Mouse (Mus musculus): ENCODE measurements around the gene Gnaz. TPM values are rescaled to one million over a fixed set of nuclear protein-coding genes. Genes with fewer than 3 reads are reported as not detected.

The Gnaz gene
- total and polyA plus RNA-seq, 2 experiments: 0.09 TPM; not detected in 1

GRCm38 (mm10) chr10:75020271-75020670 lies 53.3 kb downstream of the Gnaz start:
- Histone ChIP-seq H3K79me2 (ENCODE audit: control insufficient read depth, insufficient read depth, low read length) (no peaks in the 10 kb centered on the region), H3K4me1 (ENCODE audit: control insufficient read depth, insufficient read depth, low read length) (no peaks in the 10 kb centered on the region), H3K9ac (ENCODE audit: low read depth, low read length) (no peak overlapping the region), H3K27me3 (ENCODE audit: control insufficient read depth, insufficient read depth, low read length) (no peaks in the 10 kb centered on the region), H3K27ac (replicated peaks; ENCODE audit: insufficient read depth, low read depth, low read length) (no peak overlapping the region), H3K4me3 (ENCODE audit: insufficient read depth, low read depth, low read length) (no peak overlapping the region), H3K36me3 (ENCODE audit: control insufficient read depth, insufficient read depth, low read length) (no peaks in the 10 kb centered on the region)
- no peak for DNase-seq (ENCODE audit: extremely low read depth, low read depth, low spot score)
- TF ChIP-seq POLR2A (IDR thresholded peaks at IDR 0.05; ENCODE audit: extremely low read depth, insufficient read depth, low read length) (no peak), CTCF (IDR thresholded peaks at IDR 0.05; ENCODE audit: low read depth, low read length) (no peak)
- WGBS: 75% methylated on average over 2 of the region's 2 CpGs

GRCm38 (mm10) chr10:75021138-75021537 lies 54.2 kb downstream of the Gnaz start:
- Histone ChIP-seq H3K36me3 (ENCODE audit: control insufficient read depth, insufficient read depth, low read length) (no peaks in the 10 kb centered on the region), H3K9ac (ENCODE audit: low read depth, low read length) (no peak overlapping the region), H3K4me1 (ENCODE audit: control insufficient read depth, insufficient read depth, low read length) (no peaks in the 10 kb centered on the region), H3K27me3 (ENCODE audit: control insufficient read depth, insufficient read depth, low read length) (no peaks in the 10 kb centered on the region), H3K27ac (replicated peaks; ENCODE audit: insufficient read depth, low read depth, low read length) (no peak overlapping the region), H3K4me3 (ENCODE audit: insufficient read depth, low read depth, low read length) (no peak overlapping the region), H3K79me2 (ENCODE audit: control insufficient read depth, insufficient read depth, low read length) (no peaks in the 10 kb centered on the region)
- 17% methylated on average over 6 of the region's 6 CpGs for WGBS
- peak; percentile 27 for DNase-seq (ENCODE audit: extremely low read depth, low read depth, low spot score)
- TF ChIP-seq POLR2A (IDR thresholded peaks at IDR 0.05; ENCODE audit: extremely low read depth, insufficient read depth, low read length) (no peak), CTCF (IDR thresholded peaks at IDR 0.05; ENCODE audit: low read depth, low read length) (peak; percentile 90)

- Histone ChIP-seq H3K79me2 (ENCODE audit: control insufficient read depth, insufficient read depth, low read length) (no peaks in the 10 kb centered on the region), H3K4me3 (ENCODE audit: insufficient read depth, low read depth, low read length) (no peak overlapping the region), H3K9ac (ENCODE audit: low read depth, low read length) (no peak overlapping the region), H3K4me1 (ENCODE audit: control insufficient read depth, insufficient read depth, low read length) (peaks cover 6% of the 10 kb centered on the region), H3K36me3 (ENCODE audit: control insufficient read depth, insufficient read depth, low read length) (no peaks in the 10 kb centered on the region), H3K27me3 (ENCODE audit: control insufficient read depth, insufficient read depth, low read length) (no peaks in the 10 kb centered on the region), H3K27ac (replicated peaks; ENCODE audit: insufficient read depth, low read depth, low read length) (no peak overlapping the region)
- no peak for TF ChIP-seq CTCF (IDR thresholded peaks at IDR 0.05; ENCODE audit: low read depth, low read length)
- TF ChIP-seq POLR2A (IDR thresholded peaks at IDR 0.05; ENCODE audit: extremely low read depth, insufficient read depth, low read length): no peak
- WGBS: 79% methylated on average over 8 of the region's 8 CpGs
- DNase-seq (ENCODE audit: extremely low read depth, low read depth, low spot score): no peak
Measured at GRCm38 (mm10) chr10:75026491-75026890, 59.5 kb downstream of the Gnaz start.

- H3K4me3 ChIP-seq (ENCODE audit: insufficient read depth, low read depth, low read length): no peak overlapping the region
- H3K27me3 ChIP-seq (ENCODE audit: control insufficient read depth, insufficient read depth, low read length): no peaks in the 10 kb centered on the region
- no peak for TF ChIP-seq CTCF (IDR thresholded peaks at IDR 0.05; ENCODE audit: low read depth, low read length)
- TF ChIP-seq POLR2A (IDR thresholded peaks at IDR 0.05; ENCODE audit: extremely low read depth, insufficient read depth, low read length): no peak
- 83% methylated on average over 8 of the region's 8 CpGs for WGBS
- no peaks in the 10 kb centered on the region for H3K36me3 ChIP-seq (ENCODE audit: control insufficient read depth, insufficient read depth, low read length)
- no peaks in the 10 kb centered on the region for H3K79me2 ChIP-seq (ENCODE audit: control insufficient read depth, insufficient read depth, low read length)
- H3K4me1 ChIP-seq (ENCODE audit: control insufficient read depth, insufficient read depth, low read length): peaks cover 11% of the 10 kb centered on the region
- no peak overlapping the region for H3K9ac ChIP-seq (ENCODE audit: low read depth, low read length)
- no peak for DNase-seq (ENCODE audit: extremely low read depth, low read depth, low spot score)
- H3K27ac ChIP-seq (replicated peaks; ENCODE audit: insufficient read depth, low read depth, low read length): no peak overlapping the region
Measured at GRCm38 (mm10) chr10:75028743-75029142, 61.8 kb downstream of the Gnaz start.

GRCm38 (mm10) chr10:75029677-75030076 lies 62.7 kb downstream of the Gnaz start:
- Histone ChIP-seq H3K9ac (ENCODE audit: low read depth, low read length) (no peak overlapping the region), H3K36me3 (ENCODE audit: control insufficient read depth, insufficient read depth, low read length) (no peaks in the 10 kb centered on the region), H3K4me1 (ENCODE audit: control insufficient read depth, insufficient read depth, low read length) (peaks cover 13% of the 10 kb centered on the region), H3K27ac (replicated peaks; ENCODE audit: insufficient read depth, low read depth, low read length) (peak overlapping the region; percentile 49), H3K79me2 (ENCODE audit: control insufficient read depth, insufficient read depth, low read length) (no peaks in the 10 kb centered on the region), H3K4me3 (ENCODE audit: insufficient read depth, low read depth, low read length) (no peak overlapping the region), H3K27me3 (ENCODE audit: control insufficient read depth, insufficient read depth, low read length) (no peaks in the 10 kb centered on the region)
- WGBS: 92% methylated on average over 3 of the region's 3 CpGs
- DNase-seq (ENCODE audit: extremely low read depth, low read depth, low spot score): peak; percentile 90
- TF ChIP-seq CTCF (IDR thresholded peaks at IDR 0.05; ENCODE audit: low read depth, low read length) (no peak), POLR2A (IDR thresholded peaks at IDR 0.05; ENCODE audit: extremely low read depth, insufficient read depth, low read length) (no peak)

GRCm38 (mm10) chr10:75030234-75030633 lies 63.3 kb downstream of the Gnaz start:
- no peak overlapping the region for H3K9ac ChIP-seq (ENCODE audit: low read depth, low read length)
- no peaks in the 10 kb centered on the region for H3K36me3 ChIP-seq (ENCODE audit: control insufficient read depth, insufficient read depth, low read length)
- H3K4me3 ChIP-seq (ENCODE audit: insufficient read depth, low read depth, low read length): no peak overlapping the region
- H3K79me2 ChIP-seq (ENCODE audit: control insufficient read depth, insufficient read depth, low read length): no peaks in the 10 kb centered on the region
- no peak for TF ChIP-seq CTCF (IDR thresholded peaks at IDR 0.05; ENCODE audit: low read depth, low read length)
- TF ChIP-seq POLR2A (IDR thresholded peaks at IDR 0.05; ENCODE audit: extremely low read depth, insufficient read depth, low read length): no peak
- no peak for DNase-seq (ENCODE audit: extremely low read depth, low read depth, low spot score)
- H3K27ac ChIP-seq (replicated peaks; ENCODE audit: insufficient read depth, low read depth, low read length): no peak overlapping the region
- H3K4me1 ChIP-seq (ENCODE audit: control insufficient read depth, insufficient read depth, low read length): peaks cover 13% of the 10 kb centered on the region
- no peaks in the 10 kb centered on the region for H3K27me3 ChIP-seq (ENCODE audit: control insufficient read depth, insufficient read depth, low read length)
- 46% methylated on average over 3 of the region's 3 CpGs for WGBS

Measured in liver, adult 2 months (tissue).